Mouse (Mus musculus) kidney, postnatal 36 days (tissue): ENCODE measurements at regions not wholly inside any gene's neighbourhood (a gene's known extent, or its start where the extent isn't known, plus 50 kb on each side); places are given as distances from the start of the nearest gene placed in this dataset.

Experiments used
- DNase-seq, 2 experiments: peaks; one replicate each; pipeline ENCODE4 v3.0.0; 2021 to 2022; ENCODE audit warnings: mixed read lengths in 2 of 2

GRCm38 (mm10) chr14:48942882-48943281 lies 123.0 kb upstream of the Ap5m1 start:
- no peak for DNase-seq

GRCm38 (mm10) chr14:48930886-48931285 lies 135.0 kb upstream of the Ap5m1 start:
- no peak for DNase-seq

DNA sequence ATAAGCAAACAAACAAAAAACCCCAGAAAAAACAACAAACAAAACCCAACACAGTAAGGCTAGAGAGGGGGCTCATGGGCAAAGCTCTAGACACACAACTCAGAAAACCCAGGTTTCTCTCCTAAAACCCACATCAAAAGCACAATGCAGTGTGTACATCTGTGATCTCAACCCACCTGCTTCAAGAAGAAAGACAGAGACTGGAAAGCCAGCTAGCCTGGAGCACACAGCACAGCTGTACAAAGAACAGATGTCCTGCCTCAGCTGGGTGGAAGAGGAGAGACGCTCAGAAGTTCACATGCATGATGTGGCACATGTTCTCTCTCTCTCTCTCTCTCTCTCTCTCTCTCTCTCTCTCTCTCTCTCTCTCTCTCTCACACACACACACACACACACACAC lies 140.0 kb upstream of the Ap5m1 start:
- no peak for DNase-seq

GRCm38 (mm10) chr14:48909420-48909819 lies 156.5 kb upstream of the Ap5m1 start:
- peak; percentile 48 to 66 for DNase-seq

DNA sequence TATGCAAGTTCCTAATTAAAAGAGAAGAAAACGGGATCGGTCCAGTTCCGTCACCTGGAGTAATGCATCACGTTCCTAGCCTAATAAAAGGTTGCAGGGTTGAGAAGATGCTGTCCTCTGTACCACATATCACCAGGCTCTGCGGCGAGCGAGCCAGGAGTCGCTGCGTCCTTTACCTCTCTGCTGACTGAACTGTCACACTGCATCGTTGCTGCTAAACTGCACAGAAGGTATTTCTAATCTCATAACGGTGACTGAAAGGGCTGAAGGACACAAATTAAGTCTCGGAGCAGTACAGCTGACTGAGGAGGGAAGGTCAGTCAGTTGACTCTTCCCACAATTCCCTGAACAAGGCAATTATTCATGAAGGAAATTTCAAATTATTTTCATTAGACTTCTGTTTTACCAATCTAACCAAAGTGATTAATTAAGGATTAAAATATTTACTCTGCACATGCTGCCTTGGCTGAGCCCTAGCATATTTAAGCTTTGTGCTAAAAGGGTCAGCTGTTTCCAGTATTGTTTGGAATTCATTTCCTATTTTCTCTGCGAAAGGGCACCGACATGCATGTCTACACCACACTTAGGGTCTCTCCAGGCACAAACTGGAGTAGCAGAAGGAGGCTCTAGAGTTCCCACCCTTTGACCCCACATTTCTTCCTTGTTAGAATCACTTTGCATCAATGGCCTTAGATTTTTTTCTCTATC lies 157.8 kb upstream of the Ap5m1 start:
- DNase-seq = no peak

DNA sequence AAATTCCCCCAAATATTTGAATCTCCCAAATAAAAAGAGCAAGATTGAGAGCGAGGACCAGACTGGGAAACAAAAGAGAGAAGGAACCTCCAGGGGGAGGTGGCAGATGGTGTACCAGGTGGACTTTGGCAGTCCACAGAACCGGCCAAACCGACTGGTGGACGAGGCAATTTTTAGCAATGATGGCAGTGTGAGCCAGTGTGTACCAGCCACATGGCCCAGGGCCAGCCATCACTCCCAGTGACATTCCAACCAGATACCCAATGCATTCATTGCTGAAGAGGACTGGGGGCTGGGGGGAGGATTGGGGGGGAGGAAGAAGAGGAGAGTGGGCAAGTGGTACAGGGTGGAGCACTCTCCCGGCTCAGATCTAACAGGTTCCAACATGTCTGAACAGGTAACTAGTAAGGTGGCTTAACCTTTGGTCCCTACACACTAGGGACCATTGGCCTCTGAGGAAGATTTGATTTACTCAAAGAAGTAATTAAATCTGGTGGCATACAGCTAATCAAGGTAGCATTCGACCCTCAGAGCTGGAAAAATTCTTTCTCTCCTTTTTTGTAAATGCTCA lies 158.4 kb upstream of the Ap5m1 start:
- DNase-seq = peak in 1 of 2 experiments; percentile 31

DNA sequence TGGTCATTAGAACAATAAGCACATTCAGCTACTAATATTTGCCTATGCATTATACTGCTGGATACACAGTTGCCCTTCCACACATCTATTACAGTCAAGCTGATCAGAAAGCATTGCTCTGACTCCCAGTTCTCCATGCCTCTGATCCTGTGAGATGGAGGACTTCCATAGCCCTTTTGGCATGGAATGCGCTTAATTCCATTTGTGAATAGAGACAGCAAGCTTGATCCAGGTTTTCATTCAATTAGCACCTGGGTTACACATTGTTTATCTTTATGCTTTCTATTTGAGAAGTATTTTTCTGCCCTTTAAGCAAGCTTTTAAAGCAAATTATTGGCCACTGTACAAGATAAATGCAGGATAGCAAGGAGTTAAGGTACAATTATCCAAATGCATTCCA lies 158.9 kb upstream of the Ap5m1 start:
- no peak for DNase-seq

- no peak for DNase-seq
These were observed 161.3 kb upstream of the Ap5m1 start for GRCm38 (mm10) chr14:48904576-48904975.

GRCm38 (mm10) chr14:48903526-48903925 lies 162.4 kb upstream of the Ap5m1 start:
- DNase-seq = peak; percentile 7 to 30

GRCm38 (mm10) chr14:48900201-48900600 lies 165.7 kb upstream of the Ap5m1 start:
- DNase-seq = no peak

DNA sequence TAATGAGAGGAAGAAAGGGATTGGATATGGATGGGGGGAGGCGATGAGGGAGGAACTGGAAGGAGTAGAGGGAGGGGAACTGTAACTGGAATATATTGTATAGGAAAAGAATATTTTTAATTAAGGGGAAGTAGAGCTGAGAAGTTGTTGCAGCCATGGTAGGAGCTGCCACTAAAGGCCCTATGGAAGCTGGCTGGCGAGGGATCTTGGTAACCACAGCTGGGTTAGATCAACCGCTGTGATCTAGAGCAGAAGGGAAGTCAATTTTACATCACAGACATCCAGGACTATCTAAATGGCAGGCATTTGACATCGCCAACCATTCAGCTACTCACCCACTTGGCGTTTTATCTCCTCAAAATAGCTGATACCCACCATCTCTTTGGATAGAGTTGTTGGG lies 168.8 kb upstream of the Ap5m1 start:
- DNase-seq = no peak

GRCm38 (mm10) chr14:48896235-48896634 lies 169.7 kb upstream of the Ap5m1 start:
- DNase-seq = no peak

GRCm38 (mm10) chr14:48891216-48891615 lies 174.7 kb upstream of the Ap5m1 start:
- no peak for DNase-seq

GRCm38 (mm10) chr14:48888954-48889353 lies 176.9 kb upstream of the Ap5m1 start:
- DNase-seq = peak; percentile 24 to 63

- DNase-seq = no peak
These were observed 185.9 kb upstream of the Ap5m1 start for GRCm38 (mm10) chr14:48880041-48880440.

- peak; percentile 82 to 93 for DNase-seq
These were observed 187.8 kb upstream of the Ap5m1 start for GRCm38 (mm10) chr14:48877998-48878657.

DNA sequence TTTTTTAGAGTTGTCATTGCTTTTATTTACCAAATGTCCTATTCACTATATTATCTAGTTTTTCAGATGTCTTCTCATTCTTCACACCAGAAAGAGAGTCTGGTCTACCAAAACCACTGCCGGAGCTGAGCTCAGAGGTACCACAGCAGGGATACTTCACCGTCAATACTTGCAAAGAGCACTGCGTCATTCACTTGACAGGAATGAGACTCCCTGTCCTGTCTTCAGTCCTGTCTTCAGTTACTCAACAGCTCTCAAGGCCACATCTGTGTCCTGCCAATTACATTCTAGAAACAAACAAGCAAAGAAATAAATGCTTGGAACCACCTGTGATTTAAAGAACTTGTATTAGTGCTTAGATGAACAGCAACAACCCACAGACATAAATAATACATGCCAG lies 194.6 kb upstream of the Ap5m1 start:
- DNase-seq = no peak

DNA sequence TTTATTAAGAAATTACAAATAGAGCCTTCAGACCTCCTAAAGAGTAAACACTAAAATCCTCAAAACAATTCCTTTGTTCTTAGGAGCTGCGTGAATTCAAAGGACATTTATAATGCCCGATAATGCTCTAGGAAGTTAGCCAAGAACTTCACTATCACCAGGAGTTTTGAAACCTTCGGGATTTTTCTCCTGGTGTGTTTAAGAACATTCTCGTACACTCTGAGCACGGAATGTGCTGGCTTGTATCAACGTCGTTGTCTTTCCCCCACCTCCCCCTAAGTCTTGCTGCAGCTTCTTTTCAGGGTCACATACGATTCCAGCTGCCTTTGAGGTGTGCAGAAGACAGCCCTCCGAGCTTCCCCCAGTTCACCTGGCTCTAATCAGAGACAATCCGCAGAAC lies 195.9 kb upstream of the Ap5m1 start:
- no peak for DNase-seq

- DNase-seq = no peak
These were observed 181.8 kb upstream of the Otx2 start for GRCm38 (mm10) chr14:48855453-48855852.

GRCm38 (mm10) chr14:48854188-48854924 lies 180.7 kb upstream of the Otx2 start:
- no peak for DNase-seq

DNA sequence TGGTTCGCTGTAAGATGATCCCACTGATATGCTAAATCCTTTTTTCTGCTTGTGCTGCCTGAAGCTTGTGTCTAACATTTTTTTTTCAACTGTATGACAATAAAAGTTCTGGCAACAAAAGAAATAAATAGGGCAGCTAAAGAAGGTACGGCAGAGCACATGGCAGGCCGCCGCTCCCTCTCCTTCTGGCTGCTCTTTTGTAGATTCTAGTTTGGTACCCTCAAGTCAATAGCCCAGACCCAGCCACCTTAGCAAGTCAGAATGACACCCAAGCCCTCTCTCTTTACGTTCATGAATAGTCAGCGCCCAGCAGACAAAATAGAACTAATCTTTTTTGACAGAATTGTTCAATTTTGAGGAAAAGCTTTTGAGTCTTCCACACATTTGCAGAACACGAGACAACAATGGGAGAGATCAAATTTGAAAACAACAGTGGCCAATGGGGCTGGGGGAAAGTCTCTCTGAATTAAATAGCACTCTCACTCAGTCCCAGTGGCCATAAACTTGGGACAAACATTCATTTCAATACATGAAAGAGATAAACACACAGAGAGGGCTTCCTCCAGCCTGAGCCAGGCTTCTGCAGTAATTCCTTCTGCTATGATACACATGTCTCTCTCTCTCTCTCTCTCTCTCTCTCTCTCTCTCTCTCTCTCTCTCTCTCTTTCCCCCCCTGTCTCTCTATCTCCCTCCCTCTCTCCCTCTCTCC lies 180.0 kb upstream of the Otx2 start:
- no peak for DNase-seq

GRCm38 (mm10) chr14:48852787-48853186 lies 179.2 kb upstream of the Otx2 start:
- no peak for DNase-seq

DNA sequence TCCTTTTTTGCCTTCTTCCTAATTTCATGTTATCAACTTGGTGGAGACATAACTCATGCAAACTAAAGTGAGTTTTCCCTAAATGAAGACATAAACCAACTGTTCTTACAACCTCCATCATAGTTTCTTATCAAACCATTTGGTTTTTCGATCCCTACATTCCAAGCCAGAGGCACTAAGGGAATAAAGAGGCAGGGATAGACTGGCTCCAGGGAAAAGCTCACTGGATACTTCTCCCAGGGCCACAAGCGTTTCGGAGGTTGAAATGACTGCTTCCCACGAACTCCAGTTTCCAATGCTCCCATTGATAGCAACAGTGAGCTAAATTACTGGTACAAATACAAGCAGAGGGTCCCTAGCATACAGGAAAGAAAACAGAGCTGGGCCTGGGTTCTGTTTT lies 178.4 kb upstream of the Otx2 start:
- no peak for DNase-seq
